Mouse (Mus musculus): Measurements from ENCODE around the gene Abhd12b.
"Not testable (repeated sequence)": the region's sequence is repeated elsewhere in the genome, so short reads cannot be mapped to it uniquely, and the experiment has no call there.

Abhd12b gene

GRCm38 (mm10) chr12:70139871-70140270, 14.1 kb upstream of the Abhd12b start:
- DNase-seq (ENCODE audit: low spot score in 2 of 2): no peak

DNA sequence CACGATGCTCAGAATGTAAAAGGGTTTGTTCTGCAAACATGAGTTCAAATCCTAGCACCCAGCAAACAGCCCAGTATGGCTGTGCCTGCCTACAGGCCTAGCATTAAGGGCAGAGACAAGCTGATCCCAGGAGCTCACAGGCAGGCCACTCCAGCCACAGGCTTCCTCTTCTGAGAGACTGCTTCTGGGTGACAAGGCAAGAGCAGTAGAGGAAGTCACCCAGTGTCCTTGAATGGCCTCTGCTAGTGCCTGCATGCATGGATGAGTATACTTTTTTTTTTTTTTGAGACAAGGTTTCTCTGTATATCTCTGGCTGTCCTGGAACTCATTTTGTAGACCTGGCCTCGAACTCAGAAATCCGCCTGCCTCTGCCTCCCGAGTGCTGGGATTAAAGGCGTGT, 13.4 kb upstream of the Abhd12b start:
- DNase-seq (ENCODE audit: low spot score in 2 of 2): no peak

- DNase-seq (ENCODE audit: low spot score in 2 of 2): no peak
Measured at GRCm38 (mm10) chr12:70140993-70141576, 12.9 kb upstream of the Abhd12b start.

GRCm38 (mm10) chr12:70144106-70144587, 9.8 kb upstream of the Abhd12b start:
- DNase-seq (ENCODE audit: low spot score in 2 of 2): not testable (repeated sequence)

- DNase-seq (ENCODE audit: low spot score in 2 of 2): peak; percentile 44 to 66
Measured at GRCm38 (mm10) chr12:70144637-70145448, 9.1 kb upstream of the Abhd12b start.

- DNase-seq (ENCODE audit: low spot score in 2 of 2): no peak
Measured at GRCm38 (mm10) chr12:70145586-70145985, 8.4 kb upstream of the Abhd12b start.

DNA sequence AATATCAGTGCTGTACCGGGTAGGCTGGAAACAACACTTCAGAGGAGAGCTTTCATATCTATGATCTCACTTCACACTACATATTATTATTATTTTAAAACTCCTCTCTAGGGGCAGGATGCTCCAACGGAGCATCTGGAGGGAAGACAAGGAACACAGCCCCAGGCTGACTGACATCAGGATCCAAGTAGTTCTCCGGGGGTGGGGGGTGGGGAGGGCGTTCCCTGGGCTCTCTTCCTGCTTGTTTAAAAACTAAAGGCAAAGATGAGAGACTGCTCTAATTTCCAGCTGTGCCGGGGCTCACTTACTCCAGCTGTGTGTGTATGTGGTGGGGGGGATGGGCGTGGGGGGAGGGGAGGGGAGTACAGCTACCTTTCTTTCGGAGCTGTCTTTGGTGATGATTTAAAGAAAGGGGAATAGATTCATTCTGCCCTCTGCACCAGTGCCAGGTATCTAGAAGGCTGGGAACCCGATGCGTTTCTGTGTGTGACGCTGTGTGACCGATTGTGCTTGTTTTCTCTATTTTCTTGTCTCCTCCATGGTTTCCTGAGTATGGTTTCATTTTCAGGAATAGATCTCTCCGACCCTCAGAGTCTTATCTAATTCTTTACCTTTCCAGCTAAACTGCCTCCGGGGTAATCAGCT, 5.8 kb upstream of the Abhd12b start:
- no peak for DNase-seq (ENCODE audit: low spot score in 2 of 2)

DNA sequence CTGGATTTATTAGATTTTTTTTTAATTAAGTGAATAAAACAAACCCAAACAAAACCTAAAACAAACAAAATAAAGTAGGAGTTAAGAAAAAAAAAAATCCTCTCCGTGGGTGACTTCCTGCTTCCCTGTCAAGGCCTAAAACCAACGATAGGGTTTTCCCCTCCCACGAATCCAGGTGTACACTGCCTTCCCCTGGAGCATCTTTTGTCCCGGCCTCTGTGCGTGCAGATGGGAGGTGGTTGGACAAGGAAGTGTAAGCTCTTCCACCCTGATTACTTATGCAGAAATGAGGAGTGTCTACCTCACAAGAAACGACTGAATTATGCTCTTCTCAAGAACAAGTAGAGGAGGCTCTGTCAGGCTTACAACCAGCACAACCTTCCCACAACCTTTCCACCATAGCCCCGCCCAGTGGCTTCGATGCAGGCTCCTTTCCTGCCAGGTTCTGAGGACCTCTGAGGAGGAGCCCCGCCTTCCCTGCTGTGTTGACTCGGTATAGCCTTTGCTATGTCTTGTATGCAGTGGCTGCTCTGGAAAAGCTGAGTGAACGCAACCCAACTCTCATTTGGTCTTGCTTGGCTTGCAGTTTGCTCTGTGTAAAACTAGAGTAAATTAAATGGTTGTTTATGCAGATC, 5.2 kb upstream of the Abhd12b start:
- no peak for DNase-seq (ENCODE audit: low spot score in 2 of 2)

GRCm38 (mm10) chr12:70156222-70156621, 2.3 kb downstream of the Abhd12b start:
- DNase-seq (ENCODE audit: low spot score in 2 of 2): no peak

DNA sequence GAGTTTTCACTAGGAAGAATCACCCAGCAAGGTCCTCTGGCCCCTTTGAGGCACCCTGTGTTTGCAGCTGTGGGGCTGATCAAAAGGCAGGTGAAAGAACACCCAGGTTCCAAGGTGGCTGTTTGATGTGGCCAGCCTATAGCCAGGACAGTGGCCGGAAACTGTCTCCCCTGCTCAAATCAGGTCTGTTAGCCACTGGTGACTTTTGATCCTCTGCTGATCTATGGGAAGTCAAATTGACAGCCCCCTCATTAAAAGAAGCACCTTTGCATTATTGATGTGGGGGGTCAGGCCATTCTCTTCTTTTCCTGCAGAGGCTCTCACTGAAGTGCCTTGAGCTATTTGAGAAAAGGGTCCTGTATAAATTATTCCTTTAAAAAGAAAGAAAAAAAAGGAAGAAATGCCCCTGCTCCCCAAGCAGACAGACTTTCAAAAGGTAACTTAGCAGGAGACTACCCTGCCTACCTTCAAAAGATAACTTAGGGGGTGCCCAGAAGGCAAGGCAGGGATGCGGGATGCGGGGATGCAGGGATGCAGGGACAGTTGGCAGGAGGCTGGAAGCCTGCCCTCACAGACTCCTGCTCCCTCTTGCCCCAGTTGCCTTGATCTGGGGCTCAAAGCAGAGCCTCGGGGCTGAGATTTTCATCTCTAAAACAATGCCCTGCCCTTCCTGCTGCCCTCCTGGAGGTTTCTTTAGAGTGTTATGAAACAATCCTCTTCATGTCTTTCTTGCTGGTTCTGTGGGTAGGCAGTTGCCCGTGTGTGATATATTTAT, 3.5 kb downstream of the Abhd12b start:
- no peak for DNase-seq (ENCODE audit: low spot score in 2 of 2)

DNA sequence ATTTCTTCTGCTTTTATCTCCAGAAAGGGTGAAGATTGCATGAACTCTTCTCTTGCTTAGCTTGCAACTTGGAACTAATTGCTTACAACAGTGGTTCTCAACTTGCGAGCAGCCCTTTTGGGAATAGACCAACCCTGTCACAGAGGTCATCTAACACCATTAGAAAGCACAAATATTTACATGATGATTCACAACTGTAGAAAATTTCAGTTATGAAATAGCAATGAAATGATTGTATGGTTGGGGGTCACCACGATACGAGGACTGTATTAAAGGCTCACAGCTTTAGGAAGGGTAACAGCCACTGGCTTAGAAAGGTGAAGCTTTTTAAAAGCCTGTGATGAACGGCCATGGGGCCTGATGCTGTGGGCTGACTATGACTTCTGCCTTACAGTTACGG, 7.1 kb downstream of the Abhd12b start:
- DNase-seq (ENCODE audit: low spot score in 2 of 2): no peak

DNA sequence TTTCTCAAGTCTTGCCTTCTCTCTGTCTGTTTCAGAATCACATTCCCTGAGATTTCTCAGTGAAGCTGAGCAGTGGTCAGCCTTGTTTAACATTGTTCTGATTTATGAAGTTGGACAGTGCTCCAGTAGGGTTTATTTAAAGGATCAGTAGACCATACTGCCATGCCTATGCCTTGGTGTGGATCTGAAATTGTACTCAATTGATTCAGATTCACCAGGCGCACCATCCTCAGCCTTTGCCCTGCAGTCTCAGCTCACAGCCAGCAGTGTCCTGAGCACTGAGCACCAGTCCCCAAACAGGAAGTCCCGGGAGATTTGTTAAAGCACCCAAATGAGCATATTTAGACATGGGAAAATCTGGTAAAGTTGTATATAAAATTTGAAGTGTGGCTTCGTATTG, 10.8 kb downstream of the Abhd12b start:
- DNase-seq (ENCODE audit: low spot score in 2 of 2): no peak

- no peak for DNase-seq (ENCODE audit: low spot score in 2 of 2)
Measured at GRCm38 (mm10) chr12:70167950-70168349, 14.0 kb downstream of the Abhd12b start.

- DNase-seq (ENCODE audit: low spot score in 2 of 2): peak in 1 of 2 experiments; percentile 29
Measured at GRCm38 (mm10) chr12:70169969-70170368, 16.0 kb downstream of the Abhd12b start.

GRCm38 (mm10) chr12:70183507-70183906, 29.6 kb downstream of the Abhd12b start:
- not testable (repeated sequence) for DNase-seq (ENCODE audit: low spot score in 2 of 2)

GRCm38 (mm10) chr12:70184173-70184783, 30.3 kb downstream of the Abhd12b start:
- no peak for DNase-seq (ENCODE audit: low spot score in 2 of 2)

- DNase-seq (ENCODE audit: low spot score in 2 of 2): peak; percentile 13 to 16
Measured at GRCm38 (mm10) chr12:70192267-70192727, 38.4 kb downstream of the Abhd12b start.

DNA sequence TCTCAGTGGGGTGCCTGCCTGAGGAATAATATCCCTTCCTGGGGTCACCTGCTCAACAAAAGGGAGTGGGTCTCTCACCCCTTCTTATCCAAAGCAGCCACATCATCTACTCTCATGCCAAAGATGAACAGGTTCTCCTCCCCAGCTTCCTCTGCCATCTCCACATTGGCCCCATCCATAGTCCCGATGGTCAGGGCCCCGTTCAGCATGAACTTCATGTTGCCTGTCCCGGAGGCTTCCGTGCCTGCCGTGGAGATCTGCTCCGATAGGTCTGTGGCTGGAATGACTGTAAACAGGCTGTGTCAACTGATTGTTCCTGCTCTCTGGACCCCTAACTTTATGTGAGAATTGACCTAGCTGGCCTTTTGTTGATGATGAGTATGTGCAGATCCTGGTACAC, 41.5 kb downstream of the Abhd12b start:
- DNase-seq (ENCODE audit: low spot score in 2 of 2): no peak

DNA sequence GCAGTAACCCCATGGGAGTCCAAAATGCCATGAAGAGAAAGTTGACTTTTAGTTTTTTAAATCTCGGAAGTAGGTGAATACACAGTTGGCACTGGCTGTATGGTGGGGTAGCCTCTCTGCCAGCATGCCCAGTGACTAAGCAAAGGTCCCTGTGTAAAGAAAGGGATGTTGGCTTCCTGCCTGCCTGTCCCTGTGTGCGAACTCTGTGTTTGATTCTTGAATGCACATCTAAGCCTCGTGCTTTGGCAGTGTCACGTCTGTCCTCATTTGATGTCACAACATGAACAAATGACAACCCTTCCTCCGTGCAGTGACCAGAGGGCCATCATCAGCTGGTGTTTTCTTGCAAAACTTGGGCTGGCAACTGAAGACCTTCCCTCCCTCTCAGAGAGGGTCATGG, 42.4 kb downstream of the Abhd12b start:
- no peak for DNase-seq (ENCODE audit: low spot score in 2 of 2)

DNA sequence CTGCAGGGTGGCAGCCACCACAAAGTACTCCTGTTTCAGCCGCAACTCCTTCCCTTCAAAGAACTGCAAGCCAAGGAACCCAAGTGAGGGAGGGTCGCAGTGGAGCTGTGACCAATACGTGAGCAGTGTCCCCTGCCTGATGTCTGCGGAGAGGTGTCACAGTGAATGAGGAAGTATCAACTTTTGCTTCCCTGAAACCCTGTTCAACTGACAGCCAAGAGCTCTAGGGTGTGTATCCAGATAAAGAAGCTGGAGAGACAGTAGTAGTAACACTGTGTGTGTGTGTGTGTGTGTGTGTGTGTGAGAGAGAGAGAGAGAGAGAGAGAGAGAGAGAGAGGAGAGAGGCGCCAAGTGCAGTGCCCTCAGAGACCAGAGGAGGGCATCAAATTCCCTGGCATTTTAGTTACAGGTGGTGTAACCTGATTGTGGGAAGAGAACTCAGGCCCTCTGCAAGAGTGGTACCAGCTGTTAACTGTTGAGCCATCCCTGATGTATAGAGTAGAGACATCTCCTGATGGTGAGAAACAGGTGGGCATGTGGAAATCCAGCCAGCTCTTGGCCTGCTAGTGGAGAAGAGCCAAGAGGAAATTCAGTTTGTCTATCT, 48.1 kb downstream of the Abhd12b start:
- DNase-seq (ENCODE audit: low spot score in 2 of 2): no peak
